Mouse (Mus musculus) lung, adult 2 months (tissue): ENCODE data around the gene Ackr1. TPM values are rescaled to one million over a fixed set of nuclear protein-coding genes. Genes with fewer than 3 reads are reported as not detected.

Experiments
- DNase-seq: peaks from one replicate; pipeline ENCODE4 v3.0.0; 2022
- H3K4me1 ChIP-seq: fragments of 200-500 bp; 2 replicates; pipeline ENCODE4 v1.6.1; 2011; ENCODE audit warnings: low read length; ENCODE audit not compliant: control insufficient read depth, insufficient read depth
- H3K4me3 ChIP-seq: fragments of 200-500 bp; replicated peaks from 2 replicates; pipeline ENCODE3; 2011; ENCODE audit warnings: low read depth, mild to moderate bottlenecking, control low read depth, low read length; ENCODE audit errors: extremely low read depth
- CTCF ChIP-seq: fragments of 200-500 bp; IDR thresholded peaks from 2 replicates; pipeline ENCODE4 v1.5.1; 2011; ENCODE audit warnings: mild to moderate bottlenecking, low read length, control low read depth; ENCODE audit not compliant: insufficient read depth
- POLR2A ChIP-seq: fragments of 200-500 bp; IDR thresholded peaks from 2 replicates; pipeline ENCODE4 v1.6.1; 2011; ENCODE audit warnings: low read depth, mild to moderate bottlenecking, control low read depth, low read length, borderline replicate concordance; ENCODE audit errors: extremely low read depth
- WGBS: fragments of 180-500 bp; shearing (Covaris S2); methylation state at CpG from one replicate; pipeline ENCODE4 v1.1.7; 2018; 5-methylcytosine and 5-hydroxymethylcytosine counted together
- polyA plus RNA-seq: library from polyadenylated mRNA; depleted of rRNA; stranded (reverse); fragments of >200 nt; gene quantifications from 2 replicates; pipeline ENCODE4 v1.2.3, GENCODE M21; 2012

The Ackr1 gene
- polyA plus RNA-seq, 1 experiment: 2.3 TPM

DNA sequence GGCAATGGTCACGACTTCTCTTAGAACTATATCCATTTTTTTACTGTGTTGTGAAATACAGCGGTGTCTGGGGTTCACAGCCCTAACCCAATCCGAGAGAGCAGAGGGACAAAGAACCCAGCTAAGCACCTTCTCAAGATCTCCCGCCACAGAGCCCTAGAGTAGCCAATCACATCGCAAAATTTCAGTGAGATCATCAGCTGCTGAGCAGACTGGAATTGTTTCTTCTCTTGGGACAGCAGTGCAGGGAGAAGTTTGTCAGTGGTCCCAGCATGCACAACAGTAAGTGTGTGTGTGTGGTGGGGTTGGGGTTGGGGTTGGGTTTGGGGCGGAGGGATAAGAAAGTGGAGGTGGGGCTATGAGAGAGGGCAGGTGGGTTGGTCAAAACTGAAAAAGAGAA lies 16.4 kb upstream of the Ackr1 start:
- no peak for DNase-seq
- Histone ChIP-seq H3K4me1 (no peaks in the 10 kb centered on the region), H3K4me3 (no peak overlapping the region)
- TF ChIP-seq CTCF: no peak
- no peak for TF ChIP-seq POLR2A
- WGBS: 3% methylated on average over 6 of the region's 6 CpGs

DNA sequence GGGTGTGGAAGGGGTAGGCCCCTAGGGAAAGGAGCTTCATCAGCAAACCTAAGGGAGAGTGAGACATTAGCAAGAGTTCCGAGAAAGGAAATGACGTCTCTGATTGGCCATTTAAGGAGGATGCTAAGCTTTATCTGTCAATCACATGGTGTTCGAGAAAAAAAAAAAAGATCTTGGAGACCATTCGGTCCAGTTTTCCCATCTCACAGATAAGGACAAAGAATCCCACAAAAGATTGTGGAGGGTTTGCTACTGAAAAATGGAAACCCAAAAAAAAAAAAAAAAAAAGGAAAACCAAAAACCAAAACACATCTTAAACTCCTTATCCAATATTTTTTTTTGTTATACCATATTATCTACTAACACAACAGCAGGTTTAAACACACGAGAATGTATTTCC lies 15.6 kb upstream of the Ackr1 start:
- WGBS: 58% methylated on average over 5 of the region's 5 CpGs
- TF ChIP-seq CTCF: no peak
- TF ChIP-seq POLR2A: no peak
- Histone ChIP-seq H3K4me3 (no peak overlapping the region), H3K4me1 (no peaks in the 10 kb centered on the region)
- no peak for DNase-seq

DNA sequence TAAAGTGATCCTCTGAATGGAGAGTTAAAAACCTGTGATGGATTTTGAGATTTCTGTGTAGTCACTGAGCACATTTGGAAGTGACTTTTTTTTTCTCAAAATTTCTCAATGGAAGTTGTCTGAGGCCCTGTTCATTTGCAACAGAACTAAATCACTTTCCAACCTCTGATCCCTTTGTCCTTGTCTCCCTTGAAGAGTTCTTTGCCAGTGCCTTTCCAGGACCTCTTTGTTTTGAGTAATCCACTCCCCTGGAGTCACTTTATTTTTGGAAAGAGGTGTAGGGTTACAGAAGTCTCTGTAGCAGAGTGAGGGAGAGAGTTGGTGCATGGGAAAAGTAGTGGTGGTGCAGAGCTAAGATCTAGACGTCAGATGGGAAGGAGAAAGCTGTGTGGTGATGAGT lies 15.0 kb upstream of the Ackr1 start:
- DNase-seq: no peak
- Histone ChIP-seq H3K4me1 (no peaks in the 10 kb centered on the region), H3K4me3 (no peak overlapping the region)
- WGBS: 15% methylated on average over 1 of the region's 1 CpGs
- TF ChIP-seq CTCF (no peak), POLR2A (no peak)

DNA sequence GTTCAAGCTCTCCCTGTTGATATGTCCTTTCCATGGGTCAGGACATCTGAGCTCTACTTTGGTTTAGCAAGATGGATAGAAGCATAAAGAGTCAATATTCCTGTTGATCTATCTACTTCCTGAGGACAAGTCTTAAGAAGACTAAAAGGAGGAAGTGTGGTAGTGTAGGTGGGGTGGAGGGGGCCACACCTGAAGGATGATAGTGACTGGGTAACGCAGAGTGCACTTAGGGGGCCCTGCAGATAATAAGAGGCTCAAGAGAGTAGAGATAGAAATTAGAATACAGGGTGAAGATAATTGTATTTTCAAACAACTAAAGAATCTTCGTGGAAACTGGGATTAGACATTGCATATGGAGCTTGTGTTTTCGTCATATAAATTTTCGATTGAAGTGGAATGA lies 11.6 kb upstream of the Ackr1 start:
- DNase-seq: no peak
- 82% methylated on average over 4 of the region's 4 CpGs for WGBS
- no peak for TF ChIP-seq CTCF
- Histone ChIP-seq H3K4me3 (no peak overlapping the region), H3K4me1 (no peaks in the 10 kb centered on the region)

DNA sequence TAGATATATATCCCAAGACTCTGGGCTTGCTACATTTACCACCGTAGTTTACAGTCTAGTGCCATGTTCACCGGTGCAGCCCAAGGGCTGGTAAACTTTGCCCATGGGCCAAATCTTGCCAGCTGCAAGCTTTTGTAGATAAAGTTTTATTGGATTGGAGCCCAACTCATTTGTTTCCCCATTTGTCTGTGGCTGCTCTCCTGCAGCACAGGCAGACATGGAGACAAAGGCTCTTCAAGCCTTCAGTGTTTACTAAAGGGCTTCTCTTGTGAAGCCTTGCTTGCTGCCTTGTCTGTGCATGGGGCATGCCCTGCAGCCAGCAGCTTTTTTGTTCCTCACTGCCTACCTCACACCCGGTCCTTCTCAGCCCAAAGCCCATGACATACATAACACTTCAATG lies 10.4 kb upstream of the Ackr1 start:
- 69% methylated on average over 3 of the region's 3 CpGs for WGBS
- no peak overlapping the region for H3K4me3 ChIP-seq
- TF ChIP-seq POLR2A (no peak), CTCF (no peak)
- DNase-seq: no peak
- no peaks in the 10 kb centered on the region for H3K4me1 ChIP-seq

DNA sequence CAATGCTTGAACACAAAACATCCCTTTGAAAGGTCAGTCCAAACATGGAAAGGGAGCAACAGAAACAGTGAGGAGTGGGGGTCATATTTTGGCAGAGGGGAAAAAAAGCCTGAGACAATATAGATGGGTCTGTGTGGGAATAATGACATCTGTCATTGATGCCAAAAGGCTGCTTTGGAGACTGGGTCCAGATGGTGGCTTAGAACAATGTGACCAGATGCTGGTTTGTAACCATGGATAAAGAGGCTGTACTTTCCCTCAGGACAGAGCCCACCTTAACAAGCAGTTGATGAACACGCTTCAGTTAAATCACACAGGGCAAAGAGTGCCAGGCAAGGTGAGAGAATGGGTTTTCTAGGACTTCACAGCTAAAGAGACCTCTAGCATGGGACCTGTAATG lies 8.9 kb upstream of the Ackr1 start:
- Histone ChIP-seq H3K4me1 (no peaks in the 10 kb centered on the region), H3K4me3 (no peak overlapping the region)
- 93% methylated on average over 1 of the region's 1 CpGs for WGBS
- no peak for TF ChIP-seq CTCF
- no peak for TF ChIP-seq POLR2A
- DNase-seq: no peak

DNA sequence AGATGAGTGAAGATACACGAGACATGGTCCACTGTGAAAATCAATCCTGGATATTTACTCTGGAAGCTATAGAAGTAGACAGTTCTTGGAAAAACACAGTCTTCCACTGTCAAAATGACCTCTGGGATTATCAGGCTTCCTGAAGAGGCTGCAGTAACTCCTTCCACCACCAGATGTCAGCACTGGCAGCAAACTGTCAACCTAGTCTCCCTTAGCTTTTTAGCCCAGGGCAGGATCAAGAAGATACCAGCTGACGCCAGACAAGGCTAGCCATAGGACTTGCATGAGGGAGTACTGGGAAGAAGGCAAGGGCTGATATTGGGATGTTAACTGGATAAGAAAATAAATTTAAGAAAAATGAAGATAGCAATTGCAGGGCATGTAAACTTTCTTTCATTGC lies 6.0 kb upstream of the Ackr1 start:
- H3K4me1 ChIP-seq: no peaks in the 10 kb centered on the region
- DNase-seq: peak; percentile 26
- no peak overlapping the region for H3K4me3 ChIP-seq
- 5% methylated on average over 2 of the region's 2 CpGs for WGBS
- no peak for TF ChIP-seq POLR2A
- peak; percentile 78 for TF ChIP-seq CTCF

DNA sequence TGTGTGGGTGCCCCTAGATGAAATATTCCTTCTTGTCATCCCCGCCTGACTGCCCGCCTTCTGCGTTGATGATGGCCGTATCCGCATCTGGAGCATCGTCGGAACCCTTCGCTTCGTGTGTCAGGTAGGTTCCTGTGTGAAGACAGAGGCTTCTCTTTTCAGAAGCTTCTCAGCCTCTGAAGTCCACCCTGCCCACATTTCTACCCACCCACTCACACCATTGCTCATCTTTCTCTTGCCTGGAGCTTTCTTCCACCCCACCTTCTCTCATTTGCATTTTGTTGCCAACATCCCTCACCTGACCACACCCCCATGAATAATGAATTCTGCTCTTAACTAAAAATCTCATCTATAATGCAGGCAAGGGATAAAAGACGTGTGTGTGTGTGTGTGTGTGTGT lies 3.5 kb upstream of the Ackr1 start:
- no peak for TF ChIP-seq POLR2A
- no peak for TF ChIP-seq CTCF
- H3K4me3 ChIP-seq: no peak overlapping the region
- H3K4me1 ChIP-seq: no peaks in the 10 kb centered on the region
- DNase-seq: no peak
- WGBS: 89% methylated on average over 10 of the region's 10 CpGs

DNA sequence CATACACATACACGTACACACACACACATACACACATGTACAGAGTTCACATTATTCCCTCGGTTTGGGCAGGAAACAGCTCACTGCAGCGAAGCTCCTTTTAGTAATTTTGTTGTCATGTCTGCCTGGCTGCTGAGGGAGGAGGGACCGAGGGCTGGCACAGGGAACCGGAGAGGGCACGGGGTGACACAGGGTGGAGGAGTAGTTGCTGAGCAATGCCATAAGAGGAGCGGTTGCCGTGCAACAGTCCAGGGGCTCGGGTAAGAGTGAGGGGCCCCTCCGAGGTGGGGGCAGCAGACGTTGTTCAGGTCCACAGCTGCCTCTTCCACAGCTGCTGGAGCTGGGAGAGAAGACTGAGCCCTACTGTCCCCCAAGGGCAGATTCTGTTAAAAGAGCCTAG lies 2.4 kb upstream of the Ackr1 start:
- TF ChIP-seq CTCF (no peak), POLR2A (no peak)
- Histone ChIP-seq H3K4me1 (no peaks in the 10 kb centered on the region), H3K4me3 (no peak overlapping the region)
- 38% methylated on average over 11 of the region's 11 CpGs for WGBS
- no peak for DNase-seq

DNA sequence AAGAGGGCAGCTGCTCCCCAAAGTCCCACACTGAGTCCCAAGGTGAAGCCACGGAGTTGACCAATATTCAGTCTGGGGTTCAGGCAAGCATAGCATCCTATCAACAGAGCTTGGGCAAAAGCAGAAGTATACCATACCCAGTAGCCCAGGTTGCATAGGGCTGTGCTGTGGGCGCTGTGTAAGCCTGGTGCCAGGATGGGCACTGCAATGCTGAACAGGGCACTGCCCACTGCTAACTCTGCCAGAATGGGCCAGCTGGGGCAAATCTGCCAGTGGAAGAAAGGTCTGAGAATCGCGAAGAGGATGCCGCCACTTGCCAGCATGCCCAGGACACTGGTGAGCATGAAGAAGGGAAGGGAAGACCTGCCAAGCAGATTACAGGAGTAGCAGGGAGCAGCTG lies 1.1 kb downstream of the Ackr1 start:
- TF ChIP-seq POLR2A (no peak), CTCF (no peak)
- H3K4me3 ChIP-seq: no peak overlapping the region
- no peak for DNase-seq
- 85% methylated on average over 5 of the region's 5 CpGs for WGBS
- H3K4me1 ChIP-seq: no peaks in the 10 kb centered on the region

DNA sequence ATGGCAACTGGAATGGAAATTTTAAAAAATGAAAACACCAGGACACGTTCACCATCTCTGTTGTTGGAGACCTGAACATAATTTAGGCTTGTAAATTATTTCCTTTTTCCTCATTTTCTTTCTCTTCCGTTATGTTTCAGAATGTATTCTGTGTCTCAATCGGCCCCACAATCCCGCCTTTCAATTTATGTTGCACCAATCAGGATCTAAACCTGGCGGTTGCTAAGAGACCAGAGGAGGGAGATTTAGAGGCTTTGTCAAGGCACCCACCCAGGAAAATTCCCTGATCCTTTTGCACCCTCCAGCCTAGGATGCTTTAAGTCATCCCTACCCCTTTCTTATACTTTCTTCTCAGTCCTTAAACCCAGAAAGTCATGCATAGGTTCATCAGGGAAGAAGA lies 3.8 kb downstream of the Ackr1 start:
- 66% methylated on average over 5 of the region's 5 CpGs for WGBS
- DNase-seq: no peak
- H3K4me3 ChIP-seq: no peak overlapping the region
- TF ChIP-seq POLR2A: no peak
- no peak for TF ChIP-seq CTCF
- H3K4me1 ChIP-seq: no peaks in the 10 kb centered on the region
